9 mouse cellular contexts compared by ENCODE assay signal in the genomic region with DNA sequence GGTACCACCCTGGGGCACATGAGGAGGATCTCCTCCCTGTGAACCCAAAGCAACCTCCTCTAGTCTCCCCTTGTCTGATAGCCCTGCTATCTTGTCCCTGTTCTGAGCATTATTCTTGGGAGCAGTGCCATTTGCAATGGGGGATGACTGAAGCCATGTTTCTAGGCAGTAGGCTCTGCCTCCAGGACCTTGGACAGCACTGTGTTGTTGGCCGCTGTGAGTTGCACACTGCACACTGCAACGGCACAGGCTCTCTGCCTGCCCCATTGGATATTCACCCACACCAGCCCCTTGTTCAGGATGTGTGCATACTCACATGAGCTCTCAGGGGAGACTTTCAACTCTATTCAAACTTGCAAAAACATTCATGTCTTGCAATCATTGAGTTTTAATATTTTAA.
DNase-seq lines count a peak whose midpoint lies in the region; ATAC-seq and TF ChIP-seq lines count a peak whose summit lies in the region.
"Had no signal": no experiment of that assay in that cellular context is flagged by ENCODE, and none has a peak within 500 bp of the region (broad histone marks: within the 10 kb centered on the region; RNA-seq: fewer than 3 reads in every experiment).

No protein-coding gene starts in this region.

- H3K4me2 ChIP-seq in hindbrain, embryonic 11.5 days (replicated peaks; ENCODE audit: low read depth, low read length): no peak overlapping the region
- H3K4me2 ChIP-seq in hindbrain, embryonic 12.5 days (replicated peaks): no peak overlapping the region
- H3K4me2 ChIP-seq in kidney, postnatal 0 days (ENCODE audit: low read length): no peak overlapping the region

- H3K4me3 ChIP-seq in hindbrain, embryonic 11.5 days (ENCODE audit: low read depth, low read length): no peak overlapping the region
- H3K4me3 ChIP-seq in hindbrain, embryonic 12.5 days: no peak overlapping the region
- H3K4me3 ChIP-seq in kidney, postnatal 0 days (replicated peaks; ENCODE audit: low read depth, low read length): no peak overlapping the region
- H3K4me3 ChIP-seq: heart, adult 2 months had no signal

- no peak for ATAC-seq in hindbrain, embryonic 11.5 days (ENCODE audit: low FRiP score)
- no peak for ATAC-seq in hindbrain, embryonic 12.5 days (ENCODE audit: low FRiP score)
- no peak for ATAC-seq in kidney, postnatal 0 days (replicated peaks; ENCODE audit: low FRiP score, low read depth)

- no peaks in the 10 kb centered on the region for H3K9me3 ChIP-seq in hindbrain, embryonic 11.5 days (ENCODE audit: control insufficient read depth, low read length)
- H3K9me3 ChIP-seq in hindbrain, embryonic 12.5 days (replicated peaks): no peaks in the 10 kb centered on the region
- H3K9me3 ChIP-seq in kidney, postnatal 0 days (replicated peaks; ENCODE audit: low read length): no peaks in the 10 kb centered on the region

- H3K27me3 ChIP-seq in hindbrain, embryonic 11.5 days (ENCODE audit: control insufficient read depth, insufficient read depth, low read length): no peaks in the 10 kb centered on the region
- 0 out of 2 replicates have a peak, but pooled peaks cover 4% of the 10 kb centered on the region for H3K27me3 ChIP-seq in hindbrain, embryonic 12.5 days
- H3K27me3 ChIP-seq in kidney, postnatal 0 days (ENCODE audit: insufficient read depth, low read length): no peaks in the 10 kb centered on the region

- no peak overlapping the region for H3K9ac ChIP-seq in hindbrain, embryonic 11.5 days (ENCODE audit: low read depth, low read length)
- no peak overlapping the region for H3K9ac ChIP-seq in hindbrain, embryonic 12.5 days
- H3K9ac ChIP-seq in kidney, postnatal 0 days (ENCODE audit: low read depth, low read length): no peak overlapping the region
- H3K9ac ChIP-seq: liver, embryonic 14.5 days had no signal

- no peak for TF ChIP-seq CTCF in kidney, postnatal 0 days (IDR thresholded peaks at IDR 0.05; ENCODE audit: low read depth)

- no peaks in the 10 kb centered on the region for H3K4me1 ChIP-seq in hindbrain, embryonic 11.5 days (replicated peaks; ENCODE audit: control insufficient read depth, insufficient read depth, low read length)
- no peaks in the 10 kb centered on the region for H3K4me1 ChIP-seq in hindbrain, embryonic 12.5 days
- no peaks in the 10 kb centered on the region for H3K4me1 ChIP-seq in kidney, postnatal 0 days (replicated peaks; ENCODE audit: insufficient read depth, low read length)

- WGBS in hindbrain, embryonic 11.5 days: 5% methylated on average over 2 of the region's 2 CpGs
- 21% methylated on average over 2 of the region's 2 CpGs for WGBS in hindbrain, embryonic 12.5 days
- WGBS in kidney, postnatal 0 days: 0% methylated on average over 2 of the region's 2 CpGs

- H3K36me3 ChIP-seq in hindbrain, embryonic 11.5 days (ENCODE audit: control insufficient read depth, insufficient read depth, low read length): no peaks in the 10 kb centered on the region
- no peaks in the 10 kb centered on the region for H3K36me3 ChIP-seq in hindbrain, embryonic 12.5 days
- no peaks in the 10 kb centered on the region for H3K36me3 ChIP-seq in kidney, postnatal 0 days (ENCODE audit: insufficient read depth, low read length)

- H3K27ac ChIP-seq in hindbrain, embryonic 11.5 days (ENCODE audit: low read depth, low read length): no peak overlapping the region
- H3K27ac ChIP-seq in hindbrain, embryonic 12.5 days: no peak overlapping the region
- no peak overlapping the region for H3K27ac ChIP-seq in kidney, postnatal 0 days
- H3K27ac ChIP-seq: heart, adult 2 months; liver, embryonic 14.5 days had no signal

- peak; percentile 56 for DNase-seq in hindbrain, embryonic 11.5 days (ENCODE audit: low spot score)
- peak; percentile 55 for DNase-seq in thymus, postnatal 4 days
- DNase-seq in thymus, postnatal 36 days: no peak
- peak; percentile 72 for DNase-seq in kidney, postnatal 0 days (ENCODE audit: low spot score)
- DNase-seq in MN1 (ENCODE audit: low spot score): no peak
- DNase-seq in right cerebral cortex, postnatal 25 days: no peak
- DNase-seq: heart, adult 2 months had no signal

Comparison
In these comparisons a context has a peak if more than half of its experiments do, and no peak if none do; other contexts are left out.
1. DNase-seq: peak in hindbrain, embryonic 11.5 days (single experiment), thymus, postnatal 4 days (single experiment) and kidney, postnatal 0 days (single experiment); none in thymus, postnatal 36 days (0 of 2), MN1 (single experiment) and right cerebral cortex, postnatal 25 days (single experiment).